Comparison of ENCODE assay signal across 9 mouse cellular contexts in genomic region chr17:86437516-86438277, GRCm38 (mm10).
DNase-seq lines count a peak whose midpoint lies in the region; ATAC-seq and TF ChIP-seq lines count a peak whose summit lies in the region.
"Had no signal": no experiment of that assay in that cellular context is flagged by ENCODE, and none has a peak within 500 bp of the region (broad histone marks: within the 10 kb centered on the region; RNA-seq: fewer than 3 reads in every experiment).

No protein-coding gene starts in this region.

- peak; percentile 16 for DNase-seq in lung, adult 2 months
- no peak for DNase-seq in lung, postnatal 25 days (ENCODE audit: low spot score)
- peak; percentile 73 to 85 for DNase-seq in frontal cortex, adult 2 months (ENCODE audit: extremely low spot score in 1 of 2, low spot score in 1 of 2)

- H3K36me3 ChIP-seq in neural tube, embryonic 15.5 days = no peaks in the 10 kb centered on the region
- H3K36me3 ChIP-seq in midbrain, embryonic 13.5 days = no peaks in the 10 kb centered on the region
- H3K36me3 ChIP-seq: neural tube, embryonic 12.5 days had no signal

- TF ChIP-seq POLR2A in lung, adult 2 months (IDR thresholded peaks at IDR 0.05; ENCODE audit: borderline replicate concordance, extremely low read depth, low read depth, low read length) = no peak

- peaks cover 6% of the 10 kb centered on the region for H3K4me1 ChIP-seq in lung, adult 2 months (ENCODE audit: control insufficient read depth, insufficient read depth, low read length)
- peaks cover 3% of the 10 kb centered on the region; the same call in 1 of the 2 replicates for H3K4me1 ChIP-seq in neural tube, embryonic 15.5 days
- H3K4me1 ChIP-seq in midbrain, embryonic 13.5 days (replicated peaks) = no peaks in the 10 kb centered on the region
- H3K4me1 ChIP-seq: neural tube, embryonic 12.5 days had no signal

- no peaks in the 10 kb centered on the region for H3K27me3 ChIP-seq in neural tube, embryonic 15.5 days (replicated peaks)
- no peaks in the 10 kb centered on the region for H3K27me3 ChIP-seq in midbrain, embryonic 13.5 days
- H3K27me3 ChIP-seq: neural tube, embryonic 12.5 days had no signal

- H3K9me3 ChIP-seq in neural tube, embryonic 15.5 days (replicated peaks) = no peaks in the 10 kb centered on the region
- no peaks in the 10 kb centered on the region for H3K9me3 ChIP-seq in midbrain, embryonic 13.5 days
- H3K9me3 ChIP-seq: neural tube, embryonic 12.5 days had no signal

- no peak for TF ChIP-seq CTCF in lung, adult 2 months (IDR thresholded peaks at IDR 0.05; ENCODE audit: insufficient read depth, low read length)

- peak overlapping the region; percentile 38 for H3K4me3 ChIP-seq in lung, adult 2 months (replicated peaks; ENCODE audit: extremely low read depth, low read depth, low read length)
- no peak overlapping the region for H3K4me3 ChIP-seq in neural tube, embryonic 15.5 days (replicated peaks)
- H3K4me3 ChIP-seq in midbrain, embryonic 13.5 days (replicated peaks) = no peak overlapping the region
- H3K4me3 ChIP-seq: neural tube, embryonic 12.5 days had no signal

- no peak overlapping the region for H3K9ac ChIP-seq in neural tube, embryonic 15.5 days (replicated peaks)
- no peak overlapping the region for H3K9ac ChIP-seq in midbrain, embryonic 13.5 days (replicated peaks)
- H3K9ac ChIP-seq: neural tube, embryonic 12.5 days had no signal

- peak; percentile 82 for ATAC-seq in inflammation-experienced regulatory T-cells, adult 6 months
- ATAC-seq in neutrophil, adult 5-6 weeks (ENCODE audit: extremely low read depth, insufficient number of reproducible peaks, low FRiP score, poor library complexity, severe bottlenecking) = peak; percentile 45
- no peak for ATAC-seq in neural tube, embryonic 15.5 days (ENCODE audit: low FRiP score)
- ATAC-seq in midbrain, embryonic 13.5 days = no peak
- no peak for ATAC-seq in erythroblast, adult 5-6 weeks (replicated peaks; ENCODE audit: low FRiP score, poor library complexity, severe bottlenecking)

- no peak overlapping the region for H3K27ac ChIP-seq in neural tube, embryonic 15.5 days (replicated peaks)
- H3K27ac ChIP-seq in midbrain, embryonic 13.5 days = no peak overlapping the region
- H3K27ac ChIP-seq: neural tube, embryonic 12.5 days had no signal

- H3K4me2 ChIP-seq in neural tube, embryonic 15.5 days = no peak overlapping the region
- H3K4me2 ChIP-seq in midbrain, embryonic 13.5 days (replicated peaks) = no peak overlapping the region
- H3K4me2 ChIP-seq: neural tube, embryonic 12.5 days had no signal

- WGBS in lung, adult 2 months = 52% methylated on average over 20 of the region's 20 CpGs
- 81% methylated on average over 20 of the region's 20 CpGs for WGBS in neural tube, embryonic 15.5 days
- WGBS in midbrain, embryonic 13.5 days = 82% methylated on average over 20 of the region's 20 CpGs

Comparison
In these comparisons a context has a peak if more than half of its experiments do, and no peak if none do; other contexts are left out.
1. ATAC-seq: peak in inflammation-experienced regulatory T-cells, adult 6 months (single experiment) and neutrophil, adult 5-6 weeks (single experiment); none in neural tube, embryonic 15.5 days (single experiment), midbrain, embryonic 13.5 days (single experiment) and erythroblast, adult 5-6 weeks (single experiment).